Mouse (Mus musculus): Measurements from ENCODE around the gene Hivep3. TPM values are rescaled to one million over a fixed set of nuclear protein-coding genes. Genes with fewer than 3 reads are reported as not detected.

Gene Hivep3
- polyA plus RNA-seq, 1 experiment: 40.0 TPM

DNA sequence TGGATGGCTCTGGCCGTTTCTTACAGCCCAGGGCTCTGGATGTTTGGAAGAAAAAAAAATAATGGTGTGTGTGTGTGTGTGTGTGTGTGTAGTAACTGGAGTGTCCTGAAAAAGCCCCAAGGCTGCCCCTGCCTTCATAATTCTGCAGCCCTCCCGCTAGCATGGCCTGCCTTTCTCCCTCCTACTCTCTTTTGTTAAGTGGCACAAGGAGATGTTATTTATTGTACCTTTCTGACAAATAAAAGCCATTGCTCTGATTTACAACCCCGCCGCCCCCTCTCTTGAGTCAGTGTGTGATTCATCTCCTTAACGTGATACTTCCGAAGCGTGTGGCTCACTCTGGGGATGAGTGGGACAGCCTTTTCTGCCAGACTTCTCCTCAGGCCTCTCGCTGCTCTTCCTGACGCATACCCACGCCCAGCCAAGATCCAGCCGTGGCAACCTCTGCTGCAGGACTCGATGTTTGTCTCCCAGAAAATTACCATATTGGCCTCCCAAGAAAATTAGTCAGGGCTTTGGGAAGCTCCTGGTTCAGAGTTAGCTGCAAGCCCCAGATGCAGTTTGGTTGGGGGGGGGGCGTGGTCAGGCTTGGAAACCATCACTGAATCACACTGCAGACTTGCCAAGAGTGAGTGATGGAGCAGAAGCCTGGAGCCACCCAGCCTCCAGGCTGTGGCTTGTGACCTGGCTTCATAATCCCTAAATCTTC lies 199.1 kb downstream of the Hivep3 start:
- WGBS: 88% methylated on average over 13 of the region's 13 CpGs
- H3K27ac ChIP-seq (ENCODE audit: control insufficient read depth, insufficient read depth, low read length): no peak overlapping the region
- no peaks in the 10 kb centered on the region for H3K27me3 ChIP-seq (ENCODE audit: control insufficient read depth, insufficient read depth, low read length)
- DNase-seq: no peak
- TF ChIP-seq CTCF (IDR thresholded peaks at IDR 0.05; ENCODE audit: borderline replicate concordance, control insufficient read depth, extremely low read depth, insufficient read depth, low read length, poor library complexity): no peak
- no peak for TF ChIP-seq POLR2A (IDR thresholded peaks at IDR 0.05; ENCODE audit: control insufficient read depth, extremely low read depth, insufficient read depth, low read length, poor library complexity)
- no peaks in the 10 kb centered on the region for H3K4me1 ChIP-seq (replicated peaks; ENCODE audit: control insufficient read depth, insufficient read depth, low read length)
- H3K36me3 ChIP-seq (ENCODE audit: control insufficient read depth, insufficient read depth, low read length): no peaks in the 10 kb centered on the region
- H3K4me3 ChIP-seq (ENCODE audit: control insufficient read depth, insufficient read depth, low read length): no peak overlapping the region

- no peaks in the 10 kb centered on the region for H3K4me1 ChIP-seq (replicated peaks; ENCODE audit: control insufficient read depth, insufficient read depth, low read length)
- no peaks in the 10 kb centered on the region for H3K36me3 ChIP-seq (ENCODE audit: control insufficient read depth, insufficient read depth, low read length)
- no peak for TF ChIP-seq POLR2A (IDR thresholded peaks at IDR 0.05; ENCODE audit: control insufficient read depth, extremely low read depth, insufficient read depth, low read length, poor library complexity)
- no peaks in the 10 kb centered on the region for H3K27me3 ChIP-seq (ENCODE audit: control insufficient read depth, insufficient read depth, low read length)
- no peak for DNase-seq
- WGBS: 94% methylated on average over 4 of the region's 4 CpGs
- H3K27ac ChIP-seq (ENCODE audit: control insufficient read depth, insufficient read depth, low read length): no peak overlapping the region
- no peak overlapping the region for H3K4me3 ChIP-seq (ENCODE audit: control insufficient read depth, insufficient read depth, low read length)
These were observed 201.3 kb downstream of the Hivep3 start for GRCm38 (mm10) chr4:119934901-119935300.

GRCm38 (mm10) chr4:119937876-119938275 lies 204.3 kb downstream of the Hivep3 start:
- DNase-seq: no peak
- 88% methylated on average over 7 of the region's 7 CpGs for WGBS
- no peak overlapping the region for H3K4me3 ChIP-seq (ENCODE audit: control insufficient read depth, insufficient read depth, low read length)
- no peaks in the 10 kb centered on the region for H3K4me1 ChIP-seq (replicated peaks; ENCODE audit: control insufficient read depth, insufficient read depth, low read length)
- H3K36me3 ChIP-seq (ENCODE audit: control insufficient read depth, insufficient read depth, low read length): no peaks in the 10 kb centered on the region
- H3K27ac ChIP-seq (ENCODE audit: control insufficient read depth, insufficient read depth, low read length): no peak overlapping the region
- TF ChIP-seq POLR2A (IDR thresholded peaks at IDR 0.05; ENCODE audit: control insufficient read depth, extremely low read depth, insufficient read depth, low read length, poor library complexity): no peak
- no peak for TF ChIP-seq CTCF (IDR thresholded peaks at IDR 0.05; ENCODE audit: borderline replicate concordance, control insufficient read depth, extremely low read depth, insufficient read depth, low read length, poor library complexity)
- no peaks in the 10 kb centered on the region for H3K27me3 ChIP-seq (ENCODE audit: control insufficient read depth, insufficient read depth, low read length)

GRCm38 (mm10) chr4:119938518-119938917 lies 204.9 kb downstream of the Hivep3 start:
- TF ChIP-seq POLR2A (IDR thresholded peaks at IDR 0.05; ENCODE audit: control insufficient read depth, extremely low read depth, insufficient read depth, low read length, poor library complexity): no peak
- no peak for TF ChIP-seq CTCF (IDR thresholded peaks at IDR 0.05; ENCODE audit: borderline replicate concordance, control insufficient read depth, extremely low read depth, insufficient read depth, low read length, poor library complexity)
- H3K27me3 ChIP-seq (ENCODE audit: control insufficient read depth, insufficient read depth, low read length): no peaks in the 10 kb centered on the region
- H3K36me3 ChIP-seq (ENCODE audit: control insufficient read depth, insufficient read depth, low read length): no peaks in the 10 kb centered on the region
- no peaks in the 10 kb centered on the region for H3K4me1 ChIP-seq (replicated peaks; ENCODE audit: control insufficient read depth, insufficient read depth, low read length)
- no peak overlapping the region for H3K27ac ChIP-seq (ENCODE audit: control insufficient read depth, insufficient read depth, low read length)
- DNase-seq: no peak
- WGBS: 92% methylated on average over 4 of the region's 4 CpGs
- H3K4me3 ChIP-seq (ENCODE audit: control insufficient read depth, insufficient read depth, low read length): no peak overlapping the region

GRCm38 (mm10) chr4:119939786-119940185 lies 206.2 kb downstream of the Hivep3 start:
- TF ChIP-seq CTCF (IDR thresholded peaks at IDR 0.05; ENCODE audit: borderline replicate concordance, control insufficient read depth, extremely low read depth, insufficient read depth, low read length, poor library complexity): no peak
- no peak for TF ChIP-seq POLR2A (IDR thresholded peaks at IDR 0.05; ENCODE audit: control insufficient read depth, extremely low read depth, insufficient read depth, low read length, poor library complexity)
- no peak for DNase-seq
- Histone ChIP-seq H3K4me1 (replicated peaks; ENCODE audit: control insufficient read depth, insufficient read depth, low read length) (no peaks in the 10 kb centered on the region), H3K27ac (ENCODE audit: control insufficient read depth, insufficient read depth, low read length) (no peak overlapping the region), H3K36me3 (ENCODE audit: control insufficient read depth, insufficient read depth, low read length) (no peaks in the 10 kb centered on the region), H3K4me3 (ENCODE audit: control insufficient read depth, insufficient read depth, low read length) (no peak overlapping the region), H3K27me3 (ENCODE audit: control insufficient read depth, insufficient read depth, low read length) (no peaks in the 10 kb centered on the region)
- 96% methylated on average over 6 of the region's 6 CpGs for WGBS

DNA sequence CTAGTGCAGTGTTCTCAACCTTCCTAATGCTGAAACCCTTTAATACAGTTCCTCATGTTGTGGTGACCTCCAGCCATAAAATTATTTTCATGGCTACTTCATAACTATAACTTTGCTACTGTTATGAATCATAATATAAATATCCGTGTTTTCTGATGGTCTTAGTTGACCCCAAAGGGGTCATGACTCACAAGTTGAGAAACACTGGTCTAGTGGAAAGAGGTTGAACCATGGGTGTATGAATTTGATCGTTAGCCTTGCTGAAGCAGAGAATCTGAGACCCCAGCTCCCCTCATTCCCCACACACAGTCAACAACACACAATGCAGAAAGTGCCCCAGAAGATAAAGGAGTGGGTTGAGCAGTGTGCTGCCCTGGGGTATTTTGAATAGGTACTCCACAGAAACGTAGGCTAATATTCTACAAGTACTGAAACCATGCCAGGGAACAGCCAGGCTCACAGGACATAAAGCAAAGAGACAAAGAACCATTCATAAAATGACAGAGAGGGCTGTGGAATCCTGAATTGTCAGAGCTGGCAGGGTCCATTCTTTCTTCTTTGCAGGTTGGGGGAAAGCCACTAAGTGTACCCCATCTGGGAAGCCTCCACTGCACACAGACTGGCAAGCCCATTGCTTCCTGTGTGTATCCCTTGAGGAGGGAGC lies 212.8 kb downstream of the Hivep3 start:
- 98% methylated on average over 3 of the region's 3 CpGs for WGBS
- no peak for DNase-seq
- H3K27ac ChIP-seq (ENCODE audit: control insufficient read depth, insufficient read depth, low read length): no peak overlapping the region; the same call in 1 of the 2 replicates
- no peaks in the 10 kb centered on the region for H3K36me3 ChIP-seq (ENCODE audit: control insufficient read depth, insufficient read depth, low read length)
- H3K27me3 ChIP-seq (ENCODE audit: control insufficient read depth, insufficient read depth, low read length): no peaks in the 10 kb centered on the region
- H3K4me1 ChIP-seq (replicated peaks; ENCODE audit: control insufficient read depth, insufficient read depth, low read length): peaks cover 32% of the 10 kb centered on the region
- TF ChIP-seq CTCF (IDR thresholded peaks at IDR 0.05; ENCODE audit: borderline replicate concordance, control insufficient read depth, extremely low read depth, insufficient read depth, low read length, poor library complexity): no peak
- no peak for TF ChIP-seq POLR2A (IDR thresholded peaks at IDR 0.05; ENCODE audit: control insufficient read depth, extremely low read depth, insufficient read depth, low read length, poor library complexity)
- no peak overlapping the region for H3K4me3 ChIP-seq (ENCODE audit: control insufficient read depth, insufficient read depth, low read length)

Data from thymus, adult 2 months (tissue).